Mouse (Mus musculus): ENCODE measurements around the gene Olfr1341. TPM values are rescaled to one million over a fixed set of nuclear protein-coding genes. Genes with fewer than 3 reads are reported as not detected.

The Olfr1341 gene
- 0.10 TPM for polyA plus RNA-seq (2017; shearing (Covaris generic))

GRCm38 (mm10) chr4:118703223-118703622, at the start of gene Olfr1341:
Olfr1341 (plus strand) TSS chr4:118703523.

GRCm38 (mm10) chr4:118658652-118659051, 44.7 kb upstream of the Olfr1341 start, which contains the start of gene Olfr62:
Olfr62 (plus strand) TSS chr4:118658952.

GRCm38 (mm10) chr4:118692412-118692973, 10.8 kb upstream of the Olfr1341 start, which contains the start of gene Olfr1342:
Olfr1342 (minus strand) TSS chr4:118692756.

GRCm38 (mm10) chr4:118719838-118720237, 16.5 kb downstream of the Olfr1341 start, which contains the start of gene Olfr1340:
Olfr1340 (plus strand) TSS chr4:118720138.

GRCm38 (mm10) chr4:118731875-118732274, 28.6 kb downstream of the Olfr1341 start, which contains the start of gene Olfr1339:
Olfr1339 (plus strand) TSS chr4:118732175.

GRCm38 (mm10) chr4:118758637-118759036, 55.3 kb downstream of the Olfr1341 start, which contains the start of gene Olfr1338:
Olfr1338 (minus strand) TSS chr4:118758737.

Other genes with a start within 250 kb of the Olfr1341 start
- 0.12 TPM for gene Mpl, start 246.0 kb upstream of the Olfr1341 start, polyA plus RNA-seq (2017; shearing (Covaris generic))
- gene Tie1, start 213.5 kb upstream of the Olfr1341 start, polyA plus RNA-seq (2017; shearing (Covaris generic)): not detected
- not detected for gene 2610528J11Rik, start 176.5 kb upstream of the Olfr1341 start, polyA plus RNA-seq (2017; shearing (Covaris generic))
- gene Tmem125, start 159.5 kb upstream of the Olfr1341 start, polyA plus RNA-seq (2017; shearing (Covaris generic)): not detected
- gene Cfap57, start 82.7 kb upstream of the Olfr1341 start, polyA plus RNA-seq (2017; shearing (Covaris generic)): not detected
- 113 TPM for gene Ebna1bp2, start 82.7 kb upstream of the Olfr1341 start, polyA plus RNA-seq (2017; shearing (Covaris generic))
- not detected for gene Olfr62, start 44.6 kb upstream of the Olfr1341 start, polyA plus RNA-seq (2017; shearing (Covaris generic))
- gene Olfr1342, start 10.8 kb upstream of the Olfr1341 start, polyA plus RNA-seq (2017; shearing (Covaris generic)): not detected
- gene Olfr1340, start 16.6 kb downstream of the Olfr1341 start, polyA plus RNA-seq (2017; shearing (Covaris generic)): not detected
- not detected for gene Olfr1339, start 28.7 kb downstream of the Olfr1341 start, polyA plus RNA-seq (2017; shearing (Covaris generic))
- not detected for gene Olfr1338, start 55.2 kb downstream of the Olfr1341 start, polyA plus RNA-seq (2017; shearing (Covaris generic))
- not detected for gene Olfr1337, start 79.1 kb downstream of the Olfr1341 start, polyA plus RNA-seq (2017; shearing (Covaris generic))
- not detected for gene Olfr1335, start 106.4 kb downstream of the Olfr1341 start, polyA plus RNA-seq (2017; shearing (Covaris generic))
- gene Olfr1333, start 132.8 kb downstream of the Olfr1341 start, polyA plus RNA-seq (2017; shearing (Covaris generic)): not detected
- gene Olfr1331, start 161.1 kb downstream of the Olfr1341 start, polyA plus RNA-seq (2017; shearing (Covaris generic)): 0.32 TPM
- 0.07 TPM for gene Olfr1330, start 185.1 kb downstream of the Olfr1341 start, polyA plus RNA-seq (2017; shearing (Covaris generic))
- gene Olfr1329, start 213.9 kb downstream of the Olfr1341 start, polyA plus RNA-seq (2017; shearing (Covaris generic)): not detected
- not detected for gene Olfr1328, start 235.1 kb downstream of the Olfr1341 start, polyA plus RNA-seq (2017; shearing (Covaris generic))

All from effector memory CD4-positive, alpha-beta T cell, adult 5 months (primary cell).